Mouse (Mus musculus) layer of hippocampus, adult 9-10 months (tissue): Measurements from ENCODE around the gene Nlrx1.
"Not testable (repeated sequence)": the region's sequence is repeated elsewhere in the genome, so short reads cannot be mapped to it uniquely, and the experiment has no call there.

Experiments
- DNase-seq: peaks from one replicate; pipeline ENCODE4 v3.0.0; 2022; ENCODE audit warnings: low spot score

Nlrx1 gene

DNA sequence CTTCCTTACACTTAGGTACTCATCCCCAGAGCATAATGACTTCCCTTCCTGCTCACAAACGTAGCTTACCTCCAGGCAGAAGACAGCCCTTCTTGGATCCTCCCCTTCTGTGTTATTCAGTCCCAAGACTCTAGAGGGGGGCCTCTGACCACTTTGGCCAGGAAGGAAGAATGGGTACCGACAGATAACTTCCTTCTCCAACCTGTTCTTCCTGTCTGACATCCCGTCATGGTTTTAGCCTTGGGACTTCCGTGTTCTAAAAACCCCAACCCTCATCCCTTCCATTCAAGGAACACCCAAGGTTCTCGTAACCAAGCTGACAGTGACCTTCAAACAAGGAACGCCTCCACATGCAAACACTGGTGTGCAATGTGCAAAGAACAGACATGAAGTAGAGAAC, at the start of gene Nlrx1:
Nlrx1 (minus strand) TSS at position 168 of the 400 bp plus-strand sequence.
- no peak for DNase-seq

DNA sequence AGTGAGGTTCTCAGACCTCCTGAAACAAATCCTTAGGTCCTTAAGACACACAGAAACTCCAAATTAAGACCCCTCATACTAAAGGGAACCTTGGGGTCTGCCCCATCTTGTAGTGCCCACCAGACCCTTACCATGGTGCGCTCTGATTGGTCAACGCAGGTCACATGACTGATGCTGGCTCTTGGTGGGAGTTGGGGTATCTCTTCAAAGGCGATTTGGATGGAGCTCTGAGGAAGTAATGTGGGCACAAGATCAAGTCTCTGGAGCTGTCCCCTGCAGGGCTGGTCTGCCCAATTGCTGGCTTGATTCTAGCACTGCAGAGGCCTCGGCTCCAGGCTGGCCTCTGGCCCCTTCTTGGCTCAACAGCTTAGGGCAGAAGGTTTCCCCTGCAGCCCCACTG, 49.1 kb upstream of the Nlrx1 start:
- DNase-seq, result no peak

GRCm38 (mm10) chr9:44314910-44315309, 46.5 kb upstream of the Nlrx1 start:
- no peak for DNase-seq

- DNase-seq, result no peak
Observed at GRCm38 (mm10) chr9:44314257-44314547, 45.8 kb upstream of the Nlrx1 start.

GRCm38 (mm10) chr9:44313476-44314256, 45.3 kb upstream of the Nlrx1 start:
- DNase-seq, result peak; percentile 43

DNA sequence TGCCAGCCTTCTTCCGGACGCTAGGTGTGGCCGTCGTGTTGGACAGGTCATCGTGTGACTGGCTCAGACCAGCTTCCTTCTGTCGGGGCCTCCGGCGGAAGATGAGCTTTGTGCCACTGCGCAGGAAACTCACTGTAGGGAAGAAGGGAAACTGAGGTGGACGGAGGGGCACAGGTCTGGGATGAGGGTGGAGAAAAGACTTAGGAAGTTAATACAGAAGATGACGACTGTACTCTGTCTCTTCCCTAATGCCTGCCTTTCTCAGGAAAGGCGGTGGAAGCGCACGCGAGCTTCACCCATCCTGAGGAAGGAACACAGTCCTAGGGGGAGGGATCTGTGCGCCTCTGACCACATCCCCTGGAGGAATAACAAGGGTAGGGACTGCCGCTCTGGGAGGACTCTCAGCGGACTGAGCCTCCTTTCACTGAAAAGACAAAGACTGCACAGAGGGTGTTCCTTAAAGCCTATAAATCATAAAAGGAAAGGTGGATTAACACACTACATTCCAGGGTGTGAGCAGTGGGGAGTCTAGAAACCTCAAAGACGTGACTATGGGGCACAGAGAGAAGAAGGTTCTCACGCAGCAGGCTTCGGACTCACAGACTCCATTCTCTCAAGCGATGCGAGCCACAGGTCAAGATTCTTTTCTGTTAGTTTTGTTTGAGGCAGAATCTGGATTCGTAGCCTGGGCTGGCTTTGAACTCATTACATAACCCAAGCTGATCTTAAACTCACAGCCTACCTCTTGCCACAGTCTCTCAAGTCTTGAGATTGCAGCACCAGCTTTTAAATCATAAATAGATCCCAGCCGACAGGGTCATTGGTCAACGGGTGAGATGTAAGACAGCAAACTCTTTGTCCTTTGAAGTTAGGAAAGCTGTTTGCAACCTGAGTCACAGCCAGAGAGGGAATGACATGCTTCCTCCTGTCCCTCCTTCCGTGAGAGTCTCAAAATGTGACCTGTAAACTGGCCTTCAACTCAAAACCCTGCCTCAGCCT, 43.0 kb upstream of the Nlrx1 start:
- no peak for DNase-seq

GRCm38 (mm10) chr9:44310750-44311135, 42.3 kb upstream of the Nlrx1 start:
- DNase-seq, result no peak

DNA sequence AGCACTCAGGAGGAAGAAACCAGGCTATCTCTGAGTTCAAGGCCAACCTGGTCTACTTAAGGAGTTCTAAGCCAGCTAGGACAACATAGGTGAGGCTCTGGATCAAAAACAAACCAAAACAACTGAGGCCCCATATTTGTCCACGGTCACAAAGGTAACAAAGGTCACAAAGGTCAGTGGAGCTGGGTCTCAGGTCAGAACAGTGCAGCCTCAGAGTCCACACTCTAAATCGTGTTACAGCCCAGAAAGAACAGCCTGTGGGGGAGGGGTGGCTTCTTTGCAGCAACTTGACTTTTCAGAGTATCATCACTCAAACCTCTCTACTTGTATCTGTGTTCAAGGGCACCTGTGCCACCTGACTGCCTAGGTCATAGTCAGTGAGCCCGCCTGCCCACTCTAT, 41.4 kb upstream of the Nlrx1 start:
- DNase-seq, result no peak

- no peak for DNase-seq
Observed at GRCm38 (mm10) chr9:44307248-44307647, 38.8 kb upstream of the Nlrx1 start.

- no peak for DNase-seq
Observed at GRCm38 (mm10) chr9:44306532-44306931, 38.1 kb upstream of the Nlrx1 start.

GRCm38 (mm10) chr9:44305466-44306079, 37.2 kb upstream of the Nlrx1 start, which contains the start of gene Hinfp:
Hinfp (minus strand) TSS chr9:44305671.
- peak; percentile 94 for DNase-seq

DNA sequence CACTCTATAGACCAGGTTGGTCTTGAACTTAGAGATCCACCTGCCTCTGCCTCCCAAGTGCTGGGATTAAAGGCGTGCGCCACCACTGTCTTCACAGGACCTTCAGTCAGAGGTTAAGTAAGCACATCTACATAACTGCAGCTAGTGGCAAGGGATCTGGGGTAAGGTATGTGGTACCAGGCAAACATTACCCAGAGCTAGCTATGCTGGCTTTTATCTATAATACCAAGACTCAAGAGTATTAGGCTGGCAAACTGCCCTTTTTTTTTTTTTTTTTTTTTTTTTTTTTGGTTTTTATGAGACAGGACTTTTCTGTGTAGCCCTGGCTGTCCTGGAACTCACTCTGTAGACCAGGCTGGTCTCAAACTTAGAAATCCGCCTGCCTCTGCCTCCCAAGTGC, 31.6 kb upstream of the Nlrx1 start:
- not testable (repeated sequence) for DNase-seq

DNA sequence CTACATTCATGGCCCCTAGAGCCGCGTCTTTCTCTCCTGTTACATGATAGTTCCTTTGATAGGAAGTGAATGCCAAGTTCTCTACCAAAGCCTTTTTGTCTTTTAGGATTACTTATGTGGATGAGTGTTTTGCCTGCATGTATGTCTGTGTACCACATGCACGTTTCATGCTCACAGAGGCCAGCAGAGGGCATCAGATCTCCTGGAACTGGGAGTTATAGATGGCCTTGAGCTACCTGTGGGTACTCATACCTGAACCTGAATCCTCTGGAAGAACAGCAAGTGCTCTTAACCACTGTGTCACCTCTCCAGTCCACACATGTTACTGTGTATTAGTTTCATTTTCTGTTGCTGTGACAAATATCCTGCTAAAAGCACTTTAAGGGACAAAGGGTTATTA, 24.1 kb upstream of the Nlrx1 start:
- no peak for DNase-seq

- DNase-seq, result no peak
Observed at GRCm38 (mm10) chr9:44288959-44289291, 20.5 kb upstream of the Nlrx1 start.

- DNase-seq, result no peak
Observed at GRCm38 (mm10) chr9:44288076-44288958, 19.9 kb upstream of the Nlrx1 start, which contains the start of gene Abcg4. Abcg4 (minus strand) TSS chr9:44288615.

DNA sequence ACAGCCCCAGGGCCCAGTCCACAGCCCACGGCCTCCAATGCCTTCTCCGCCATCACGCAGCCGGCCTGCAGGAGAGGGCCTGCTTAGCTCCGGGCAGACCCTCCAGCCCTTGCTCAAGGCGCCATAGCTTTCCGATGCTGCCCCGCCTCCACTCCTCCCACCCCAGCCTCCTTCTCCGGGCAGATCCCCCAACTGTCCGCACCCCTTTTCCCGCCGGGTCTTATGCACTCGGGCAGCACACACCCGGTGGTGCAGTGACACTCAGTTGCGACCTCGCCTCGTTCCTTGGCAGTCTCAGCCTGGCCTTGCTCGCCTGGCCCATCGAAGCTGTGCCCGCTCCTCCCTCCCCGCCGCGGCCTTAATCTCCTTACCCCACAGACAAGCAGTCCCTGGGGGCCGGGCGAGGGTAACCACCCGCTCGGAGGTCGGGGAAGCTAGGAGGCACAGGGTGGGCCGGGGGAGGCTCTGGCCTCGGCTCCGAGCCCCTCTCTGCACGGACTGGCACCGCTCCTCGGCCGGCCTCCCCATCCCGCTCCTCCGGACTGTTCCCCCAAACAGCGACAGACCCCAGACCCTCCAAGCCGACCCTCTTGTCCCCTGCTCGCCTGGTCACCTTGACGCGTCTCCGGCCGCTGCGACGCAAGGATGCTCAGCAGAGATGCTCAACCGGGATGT, 19.1 kb upstream of the Nlrx1 start:
- no peak for DNase-seq

- DNase-seq, result no peak
Observed at GRCm38 (mm10) chr9:44287003-44287400, 18.6 kb upstream of the Nlrx1 start.

- DNase-seq, result no peak
Observed at GRCm38 (mm10) chr9:44286256-44286850, 18.0 kb upstream of the Nlrx1 start.

DNA sequence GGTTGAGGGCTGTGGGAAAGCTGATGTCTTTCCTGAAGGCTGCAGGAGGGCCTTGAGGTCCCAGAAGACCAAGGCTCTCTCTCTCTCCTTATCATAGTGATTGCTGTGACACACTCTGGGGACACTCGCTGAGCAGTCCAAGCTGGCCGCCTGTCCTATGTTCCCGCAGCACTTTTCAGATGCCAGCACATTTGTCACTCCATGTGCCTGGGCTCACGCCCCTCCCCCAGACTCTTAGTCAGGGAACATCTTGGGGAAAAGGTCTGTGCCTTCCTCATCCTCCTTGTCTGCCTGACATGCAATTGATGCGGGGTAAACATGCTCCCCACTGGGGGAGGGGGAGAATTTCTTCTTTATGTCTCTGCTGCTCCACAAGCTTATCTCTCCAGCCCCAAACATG, 14.8 kb upstream of the Nlrx1 start:
- no peak for DNase-seq

- no peak for DNase-seq
Observed at GRCm38 (mm10) chr9:44269973-44270372, 1.6 kb upstream of the Nlrx1 start.

GRCm38 (mm10) chr9:44269077-44269476, 678 bp upstream of the Nlrx1 start:
- DNase-seq, result no peak
